Mouse (Mus musculus): ENCODE results near the gene Gm21985. TPM values are rescaled to one million over a fixed set of nuclear protein-coding genes. Genes with fewer than 3 reads are reported as not detected.
"Not testable (repeated sequence)": the region's sequence is repeated elsewhere in the genome, so short reads cannot be mapped to it uniquely, and the experiment has no call there.

The Gm21985 gene
- polyA plus RNA-seq, 1 experiment from 2014 or later, result not detected

- no peak overlapping the region for H3K4me3 ChIP-seq (replicated peaks)
- H3K9ac ChIP-seq, result no peak overlapping the region
- H3K9me3 ChIP-seq, result no peaks in the 10 kb centered on the region
- no peak for ATAC-seq
- no peaks in the 10 kb centered on the region for H3K36me3 ChIP-seq
- no peaks in the 10 kb centered on the region for H3K27me3 ChIP-seq (replicated peaks)
- 95% methylated on average over 1 of the region's 1 CpGs for WGBS
- H3K27ac ChIP-seq, result no peak overlapping the region
- 0 out of 2 replicates have a peak, but pooled peaks cover 3% of the 10 kb centered on the region for H3K4me1 ChIP-seq (replicated peaks)
- H3K4me2 ChIP-seq (replicated peaks), result no peak overlapping the region
Observed at GRCm38 (mm10) chr2:112381219-112381618, 115.1 kb downstream of the Gm21985 start.

GRCm38 (mm10) chr2:112390843-112391242 lies 124.7 kb downstream of the Gm21985 start:
- Histone ChIP-seq H3K4me1 (replicated peaks) (no peaks in the 10 kb centered on the region), H3K9me3 (no peaks in the 10 kb centered on the region), H3K27ac (no peak overlapping the region), H3K4me3 (replicated peaks) (no peak overlapping the region), H3K4me2 (replicated peaks) (no peak overlapping the region), H3K27me3 (replicated peaks) (no peaks in the 10 kb centered on the region), H3K9ac (no peak overlapping the region), H3K36me3 (no peaks in the 10 kb centered on the region)
- 90% methylated on average over 5 of the region's 5 CpGs for WGBS
- ATAC-seq, result no peak

DNA sequence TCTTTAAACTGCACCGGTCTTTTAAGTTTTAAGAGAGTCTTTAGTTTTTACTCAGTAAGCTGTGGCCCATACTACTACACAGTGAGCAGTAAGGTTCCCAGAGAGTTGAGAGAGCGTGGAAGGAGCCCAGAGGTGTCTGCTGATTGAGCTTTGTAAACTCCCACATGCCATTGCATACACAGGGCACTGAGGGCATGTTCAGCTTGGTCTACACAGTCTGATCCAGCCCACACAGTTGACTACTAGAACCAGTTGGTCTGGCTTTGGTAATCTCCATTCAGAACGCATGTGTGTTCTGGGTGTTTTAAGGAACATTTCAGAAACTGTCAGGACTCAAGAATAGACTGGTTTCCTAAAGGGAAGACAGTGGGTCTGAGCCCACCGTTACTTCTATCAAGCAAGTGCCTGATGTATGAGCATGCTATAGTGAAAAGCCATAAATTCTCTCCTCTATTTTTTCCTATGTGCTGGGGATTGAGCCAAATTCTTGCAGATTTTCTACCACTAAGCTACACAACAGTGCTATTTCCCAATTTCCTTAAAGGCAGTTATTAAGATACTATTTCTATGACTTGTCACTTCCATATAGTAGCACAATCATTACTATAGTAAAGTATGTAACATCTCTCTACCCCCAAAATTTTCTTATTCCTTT lies 125.4 kb downstream of the Gm21985 start:
- no peak for ATAC-seq
- no peaks in the 10 kb centered on the region for H3K36me3 ChIP-seq
- H3K27me3 ChIP-seq (replicated peaks), result no peaks in the 10 kb centered on the region
- H3K9ac ChIP-seq, result no peak overlapping the region
- no peaks in the 10 kb centered on the region for H3K4me1 ChIP-seq (replicated peaks)
- H3K4me3 ChIP-seq (replicated peaks), result no peak overlapping the region
- no peak overlapping the region for H3K4me2 ChIP-seq (replicated peaks)
- no peak overlapping the region for H3K27ac ChIP-seq
- 81% methylated on average over 4 of the region's 4 CpGs for WGBS
- H3K9me3 ChIP-seq, result no peaks in the 10 kb centered on the region

- ATAC-seq, result no peak
- 80% methylated on average over 1 of the region's 1 CpGs for WGBS
- H3K9me3 ChIP-seq, result no peaks in the 10 kb centered on the region
- H3K27ac ChIP-seq, result no peak overlapping the region
- H3K4me2 ChIP-seq (replicated peaks), result no peak overlapping the region
- H3K27me3 ChIP-seq (replicated peaks), result no peaks in the 10 kb centered on the region
- H3K9ac ChIP-seq, result no peak overlapping the region
- no peaks in the 10 kb centered on the region for H3K36me3 ChIP-seq
- H3K4me1 ChIP-seq (replicated peaks), result no peaks in the 10 kb centered on the region
- H3K4me3 ChIP-seq (replicated peaks), result no peak overlapping the region
Observed at GRCm38 (mm10) chr2:112392689-112393088, 126.6 kb downstream of the Gm21985 start.

GRCm38 (mm10) chr2:112393958-112394357 lies 127.8 kb downstream of the Gm21985 start:
- H3K9me3 ChIP-seq, result no peaks in the 10 kb centered on the region
- no peak overlapping the region for H3K4me2 ChIP-seq (replicated peaks)
- no peak overlapping the region for H3K9ac ChIP-seq
- H3K4me3 ChIP-seq (replicated peaks), result no peak overlapping the region
- H3K27me3 ChIP-seq (replicated peaks), result no peaks in the 10 kb centered on the region
- no peaks in the 10 kb centered on the region for H3K4me1 ChIP-seq (replicated peaks)
- H3K36me3 ChIP-seq, result no peaks in the 10 kb centered on the region
- H3K27ac ChIP-seq, result no peak overlapping the region
- ATAC-seq, result no peak

- Histone ChIP-seq H3K36me3 (no peaks in the 10 kb centered on the region), H3K9me3 (no peaks in the 10 kb centered on the region), H3K4me2 (replicated peaks) (no peak overlapping the region), H3K4me3 (replicated peaks) (no peak overlapping the region), H3K9ac (no peak overlapping the region), H3K27me3 (replicated peaks) (no peaks in the 10 kb centered on the region), H3K4me1 (replicated peaks) (no peaks in the 10 kb centered on the region), H3K27ac (no peak overlapping the region)
- ATAC-seq, result peak; percentile 47
- 55% methylated on average over 1 of the region's 1 CpGs for WGBS
Observed at GRCm38 (mm10) chr2:112396649-112397048, 130.5 kb downstream of the Gm21985 start.

DNA sequence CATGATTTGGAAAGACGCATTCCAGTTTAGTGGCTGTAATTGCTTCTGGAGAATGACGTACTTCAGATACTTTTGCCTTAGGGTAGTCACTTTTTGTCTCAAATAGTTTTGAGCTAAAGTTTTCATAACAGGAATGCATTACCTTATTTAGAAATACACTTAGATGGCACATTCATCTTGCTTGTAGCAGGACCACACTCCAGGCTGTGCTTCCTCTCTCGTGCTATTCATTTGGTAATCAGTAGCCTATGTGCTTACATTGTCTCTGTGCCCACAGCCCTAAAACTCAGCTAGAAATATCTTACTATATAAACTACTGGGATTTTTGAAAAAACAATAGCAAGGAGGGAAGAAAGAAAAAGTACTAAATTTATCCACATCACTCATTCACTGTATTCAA lies 140.9 kb downstream of the Gm21985 start:
- ATAC-seq, result no peak
- 74% methylated on average over 3 of the region's 3 CpGs for WGBS

DNA sequence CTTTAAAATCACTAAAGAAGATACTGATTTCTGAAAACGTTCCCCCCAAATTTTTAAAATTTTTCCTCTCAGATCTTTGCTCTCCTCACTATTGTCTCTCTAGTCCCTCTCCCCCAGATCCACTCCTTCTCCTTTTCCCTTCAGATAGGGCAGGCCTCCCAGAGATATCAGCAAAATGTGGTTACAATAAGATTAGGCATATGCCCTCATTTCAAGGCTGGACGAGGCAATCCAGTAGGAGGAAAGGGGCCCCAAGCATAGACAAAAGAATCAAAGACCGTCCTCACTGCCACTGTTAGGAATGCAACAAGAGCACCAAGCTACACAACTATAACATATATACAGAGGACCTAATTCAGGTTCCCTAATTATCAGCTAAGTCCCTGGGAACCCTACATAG lies 159.2 kb downstream of the Gm21985 start:
- ATAC-seq, result no peak
- no peaks in the 10 kb centered on the region for H3K36me3 ChIP-seq
- no peak overlapping the region for H3K27ac ChIP-seq
- no peak overlapping the region for H3K4me3 ChIP-seq (replicated peaks)
- H3K4me2 ChIP-seq (replicated peaks), result no peak overlapping the region
- 69% methylated on average over 3 of the region's 3 CpGs for WGBS
- H3K9ac ChIP-seq, result no peak overlapping the region
- no peaks in the 10 kb centered on the region for H3K4me1 ChIP-seq (replicated peaks)
- H3K9me3 ChIP-seq, result no peaks in the 10 kb centered on the region
- H3K27me3 ChIP-seq (replicated peaks), result no peaks in the 10 kb centered on the region

More for the DNA sequence above, 140.9 kb downstream of the Gm21985 start:
- H3K27me3 ChIP-seq (replicated peaks), result no peaks in the 10 kb centered on the region
- no peaks in the 10 kb centered on the region for H3K4me1 ChIP-seq (replicated peaks)
- H3K4me2 ChIP-seq (replicated peaks), result no peak overlapping the region
- no peak overlapping the region for H3K9ac ChIP-seq
- H3K27ac ChIP-seq, result no peak overlapping the region
- H3K9me3 ChIP-seq, result no peaks in the 10 kb centered on the region
- no peak overlapping the region for H3K4me3 ChIP-seq (replicated peaks)
- H3K36me3 ChIP-seq, result peaks cover 5% of the 10 kb centered on the region

- not testable (repeated sequence) for H3K9ac ChIP-seq; ATAC-seq; H3K27ac ChIP-seq; H3K36me3 ChIP-seq; H3K4me1 ChIP-seq (replicated peaks); H3K4me2 ChIP-seq (replicated peaks); H3K4me3 ChIP-seq (replicated peaks); H3K27me3 ChIP-seq (replicated peaks); H3K9me3 ChIP-seq
- 89% methylated on average over 3 of the region's 3 CpGs for WGBS
Observed at GRCm38 (mm10) chr2:112428534-112428933, 162.4 kb downstream of the Gm21985 start.

DNA sequence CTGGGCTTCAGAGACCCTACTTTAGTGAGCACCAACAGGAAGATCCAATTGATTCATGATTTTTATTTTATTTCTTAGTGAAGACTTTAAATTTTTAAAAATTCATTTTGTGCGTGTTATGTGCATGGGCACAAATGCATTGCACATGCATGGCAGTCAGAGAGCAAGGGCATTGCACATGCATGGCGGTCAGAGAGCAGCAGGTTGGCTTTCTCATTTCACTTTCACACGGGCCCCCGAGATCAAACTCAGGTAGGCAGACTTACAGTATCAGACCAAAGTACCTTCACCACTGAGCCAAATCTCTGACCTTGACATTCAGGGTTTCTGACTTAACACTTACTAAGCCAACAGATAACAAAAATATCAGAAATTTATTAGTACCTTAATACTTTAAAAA lies 163.6 kb downstream of the Gm21985 start:
- H3K27me3 ChIP-seq (replicated peaks), result no peaks in the 10 kb centered on the region
- H3K4me3 ChIP-seq (replicated peaks), result no peak overlapping the region
- ATAC-seq, result no peak
- WGBS, result 84% methylated on average over 4 of the region's 4 CpGs
- no peaks in the 10 kb centered on the region for H3K36me3 ChIP-seq
- H3K27ac ChIP-seq, result no peak overlapping the region
- H3K4me2 ChIP-seq (replicated peaks), result no peak overlapping the region
- H3K9me3 ChIP-seq, result no peaks in the 10 kb centered on the region
- H3K4me1 ChIP-seq (replicated peaks), result no peaks in the 10 kb centered on the region
- no peak overlapping the region for H3K9ac ChIP-seq

DNA sequence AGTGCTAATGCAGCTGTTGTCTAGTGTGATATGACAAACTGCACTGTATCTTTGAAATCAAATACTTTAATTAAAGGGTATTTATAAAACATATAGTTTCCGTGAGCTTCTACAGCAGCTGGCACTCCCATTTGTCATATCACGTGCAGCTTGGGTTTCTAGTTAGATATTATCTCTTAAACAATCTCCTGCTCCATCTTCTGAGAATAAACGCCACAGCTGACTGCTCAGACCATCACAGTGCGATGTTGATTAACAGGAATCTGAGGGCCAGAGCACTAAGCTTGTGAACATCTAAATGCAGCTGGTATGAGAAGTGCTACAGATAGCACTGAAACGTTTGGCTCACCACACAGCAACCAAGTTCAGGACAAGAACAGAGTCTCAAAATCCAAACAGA lies 164.3 kb downstream of the Gm21985 start:
- Histone ChIP-seq H3K9ac (no peak overlapping the region), H3K27ac (no peak overlapping the region), H3K4me3 (replicated peaks) (no peak overlapping the region), H3K4me1 (replicated peaks) (no peaks in the 10 kb centered on the region), H3K27me3 (replicated peaks) (no peaks in the 10 kb centered on the region), H3K4me2 (replicated peaks) (no peak overlapping the region), H3K9me3 (no peaks in the 10 kb centered on the region), H3K36me3 (no peaks in the 10 kb centered on the region)
- 60% methylated on average over 5 of the region's 5 CpGs for WGBS
- no peak for ATAC-seq

GRCm38 (mm10) chr2:112432523-112432922 lies 166.4 kb downstream of the Gm21985 start:
- no peak overlapping the region for H3K9ac ChIP-seq
- 82% methylated on average over 2 of the region's 2 CpGs for WGBS
- no peaks in the 10 kb centered on the region for H3K4me1 ChIP-seq (replicated peaks)
- no peak overlapping the region for H3K27ac ChIP-seq
- H3K27me3 ChIP-seq (replicated peaks), result no peaks in the 10 kb centered on the region
- ATAC-seq, result no peak
- H3K4me2 ChIP-seq (replicated peaks), result no peak overlapping the region
- H3K4me3 ChIP-seq (replicated peaks), result no peak overlapping the region
- H3K9me3 ChIP-seq, result no peaks in the 10 kb centered on the region
- no peaks in the 10 kb centered on the region for H3K36me3 ChIP-seq

DNA sequence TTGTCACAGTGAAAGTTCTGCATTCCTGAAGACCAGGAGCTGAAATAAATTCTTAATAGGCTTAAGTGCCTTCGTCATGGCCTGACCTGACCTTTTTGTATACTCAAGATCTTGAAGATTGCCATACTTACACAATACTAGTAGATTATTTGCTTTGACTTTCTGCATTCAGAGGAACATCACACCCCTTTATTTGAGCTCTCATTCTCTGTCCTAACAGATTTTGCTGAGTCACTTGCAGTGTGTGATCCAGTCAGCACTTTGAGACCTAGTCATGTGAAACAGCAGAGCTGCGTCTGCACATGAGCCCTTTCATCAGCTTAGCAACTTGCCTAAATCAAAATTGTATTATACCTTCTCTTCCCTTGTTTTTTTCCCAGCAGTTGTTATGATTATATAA lies 167.2 kb downstream of the Gm21985 start:
- Histone ChIP-seq H3K4me3 (replicated peaks) (no peak overlapping the region), H3K9me3 (no peaks in the 10 kb centered on the region), H3K9ac (no peak overlapping the region), H3K27me3 (replicated peaks) (no peaks in the 10 kb centered on the region), H3K36me3 (no peaks in the 10 kb centered on the region), H3K4me2 (replicated peaks) (no peak overlapping the region), H3K27ac (no peak overlapping the region), H3K4me1 (replicated peaks) (no peaks in the 10 kb centered on the region)
- ATAC-seq, result no peak
- 46% methylated on average over 2 of the region's 2 CpGs for WGBS
